Mouse (Mus musculus) adrenal gland, adult 8-10 months (tissue): Measurements from ENCODE around the gene Ccdc90b. TPM values are rescaled to one million over a fixed set of nuclear protein-coding genes. Genes with fewer than 3 reads are reported as not detected.

Experiments
- total RNA-seq, 4 experiments: library from RNA; stranded (reverse); gene quantifications; 2 replicates each; pipeline ENCODE4 v1.2.4; 2022

The Ccdc90b gene
- total RNA-seq, 4 experiments from 2014 or later, result 46.5 to 52.0 (median 50.4) TPM

Other genes starting within 250 kb of the Ccdc90b start
- 10 to 100 TPM in 2 of 4 experiments, 1 to 10 TPM in 2; 8.5 to 12.1 (median 10.2) TPM for gene Ankrd42, start 76.0 kb downstream of the Ccdc90b start, total RNA-seq
- 10 to 100 TPM; 43.2 to 69.3 (median 64.3) TPM for gene Pcf11, start 108.8 kb downstream of the Ccdc90b start, total RNA-seq
- gene Rab30, start 180.5 kb downstream of the Ccdc90b start, total RNA-seq, result 1 to 10 TPM; 4.6 to 8.5 (median 6.4) TPM